Mouse (Mus musculus) midbrain, embryonic 10.5 days (tissue): ENCODE results near the gene Hoxb4. TPM values are rescaled to one million over a fixed set of nuclear protein-coding genes. Genes with fewer than 3 reads are reported as not detected.

ENCODE experiments used
- DNase-seq: peaks from one replicate; pipeline ENCODE4 v3.0.0-alpha.2; 2017; ENCODE audit warnings: low spot score
- H3K27ac ChIP-seq: fragments of 300-500 bp; sonication (generic); replicated peaks from 2 replicates; pipeline ENCODE4 v1.5.1; 2016; ENCODE audit warnings: mild to moderate bottlenecking
- H3K27me3 ChIP-seq: fragments of 300-500 bp; sonication (generic); 2 replicates; pipeline ENCODE4 v1.6.1; 2016; ENCODE audit warnings: low read depth, mild to moderate bottlenecking; ENCODE audit not compliant: poor library complexity, severe bottlenecking
- H3K36me3 ChIP-seq: fragments of 300-500 bp; sonication (generic); 2 replicates; pipeline ENCODE4 v1.6.1; 2016; ENCODE audit warnings: mild to moderate bottlenecking, moderate library complexity
- H3K4me1 ChIP-seq: fragments of 300-500 bp; sonication (generic); 2 replicates; pipeline ENCODE4 v1.6.1; 2016
- H3K4me3 ChIP-seq: fragments of 300-500 bp; sonication (generic); 2 replicates; pipeline ENCODE4 v1.5.1; 2016; ENCODE audit warnings: mild to moderate bottlenecking, moderate library complexity
- H3K9me3 ChIP-seq: fragments of 300-500 bp; sonication (generic); replicated peaks from 2 replicates; pipeline ENCODE4 v1.6.1; 2016; ENCODE audit warnings: mild to moderate bottlenecking
- WGBS: fragments of 180-500 bp; shearing (Covaris S2); methylation state at CpG from one replicate; pipeline ENCODE4 v1.1.7; 2016; 5-methylcytosine and 5-hydroxymethylcytosine counted together
- polyA plus RNA-seq: library from polyadenylated mRNA; unstranded; fragments of >200 nt; fragmentation: Nextera tagmentation; extraction: Ambion mirVana; gene quantifications from 2 replicates; pipeline ENCODE4 v1.2.1, GENCODE M21; 2016

Gene Hoxb4
- polyA plus RNA-seq, 1 experiment from 2014 or later, result not detected

DNA sequence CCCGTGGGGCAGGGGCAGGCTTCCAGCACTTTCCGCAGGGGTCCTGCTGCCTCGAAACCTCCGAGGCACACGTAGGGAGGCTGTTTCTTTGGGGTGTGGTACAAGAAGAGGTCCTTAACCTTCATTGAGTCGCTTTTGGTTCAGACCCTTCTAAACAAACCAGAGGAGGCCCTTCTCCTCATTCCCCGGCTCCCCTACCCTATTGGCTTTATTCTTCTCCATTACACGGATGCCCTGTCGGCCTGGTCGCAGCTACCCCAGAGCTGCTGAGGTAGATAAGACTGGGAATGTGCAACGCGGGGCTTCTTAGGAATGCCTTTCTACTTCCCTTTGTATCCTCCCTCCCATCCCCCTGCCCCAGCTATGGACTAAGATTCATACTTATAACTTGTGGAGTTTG is 8.6 kb downstream of the Hoxb4 start:
- Histone ChIP-seq H3K4me1 (no peaks in the 10 kb centered on the region), H3K36me3 (no peaks in the 10 kb centered on the region), H3K4me3 (no peak overlapping the region), H3K27ac (no peak overlapping the region), H3K27me3 (peaks cover 100% of the 10 kb centered on the region), H3K9me3 (no peaks in the 10 kb centered on the region)
- DNase-seq, result no peak
- WGBS, result 2% methylated on average over 12 of the region's 12 CpGs

DNA sequence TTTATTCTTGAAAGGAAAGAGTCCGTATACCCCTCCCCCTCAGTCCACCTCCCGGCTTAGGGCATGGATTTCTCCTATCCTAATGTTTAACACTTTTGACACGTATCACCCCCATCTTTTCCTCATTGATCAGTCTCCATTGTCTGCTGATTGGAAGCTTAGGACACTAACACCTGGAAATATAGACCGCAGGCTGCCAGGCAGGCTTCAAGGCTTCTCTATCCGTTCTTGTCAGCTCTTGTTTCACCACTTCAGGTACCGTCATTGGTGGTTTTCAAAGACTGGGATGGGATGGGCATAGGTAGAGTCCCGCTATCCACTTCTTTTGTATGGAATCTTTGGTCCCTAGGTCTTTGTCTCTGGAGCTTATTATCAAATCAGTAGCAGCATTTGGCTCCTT is 9.1 kb downstream of the Hoxb4 start:
- Histone ChIP-seq H3K27ac (no peak overlapping the region), H3K27me3 (peaks cover 100% of the 10 kb centered on the region), H3K4me1 (no peaks in the 10 kb centered on the region), H3K9me3 (no peaks in the 10 kb centered on the region), H3K4me3 (no peak overlapping the region), H3K36me3 (no peaks in the 10 kb centered on the region)
- 3% methylated on average over 7 of the region's 7 CpGs for WGBS
- DNase-seq, result no peak

DNA sequence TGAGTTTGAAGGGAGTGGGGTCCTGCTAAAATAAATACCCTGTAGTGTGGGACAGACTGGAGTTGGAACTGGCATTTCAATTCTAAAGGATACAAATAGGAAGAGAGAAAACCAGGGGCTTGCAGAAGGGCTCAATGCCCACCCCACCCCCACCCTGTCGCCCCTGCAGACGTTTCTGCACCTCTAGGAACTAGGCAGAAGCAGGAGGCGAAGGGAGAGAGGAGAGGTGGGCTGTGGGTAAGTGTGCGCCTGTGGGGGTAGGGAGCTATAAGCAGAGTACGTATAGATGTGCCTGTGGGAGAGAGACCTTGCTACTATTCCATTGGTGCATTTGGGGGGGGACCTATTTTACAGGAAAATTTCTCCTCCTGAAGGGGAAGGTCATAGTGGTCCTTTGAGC is 9.7 kb downstream of the Hoxb4 start:
- Histone ChIP-seq H3K9me3 (no peaks in the 10 kb centered on the region), H3K36me3 (no peaks in the 10 kb centered on the region), H3K4me3 (no peak overlapping the region), H3K27ac (no peak overlapping the region), H3K27me3 (peaks cover 100% of the 10 kb centered on the region), H3K4me1 (peaks cover 3% of the 10 kb centered on the region; the same call in 1 of the 2 replicates)
- 0% methylated on average over 5 of the region's 5 CpGs for WGBS
- no peak for DNase-seq

DNA sequence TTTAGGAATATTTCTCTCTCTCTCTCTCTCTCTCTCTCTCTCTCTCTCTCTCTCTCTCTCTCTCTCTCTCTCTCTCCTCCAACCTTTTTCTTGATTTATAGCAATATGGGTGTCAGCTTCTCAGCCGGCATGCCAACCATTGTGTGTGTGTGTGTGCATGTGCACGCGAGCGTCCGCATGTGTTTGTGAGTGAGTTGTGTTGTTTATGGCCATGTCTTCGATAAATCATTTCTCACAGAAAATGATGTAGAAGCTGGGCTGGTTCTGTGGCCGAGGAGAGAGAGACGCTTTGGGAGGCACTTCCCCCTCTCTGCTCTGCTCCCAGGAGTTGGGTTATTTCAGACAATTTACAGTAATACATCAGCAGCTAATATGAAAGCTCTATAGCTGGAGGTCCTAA is 10.5 kb downstream of the Hoxb4 start:
- no peaks in the 10 kb centered on the region for H3K36me3 ChIP-seq
- no peak for DNase-seq
- no peak overlapping the region for H3K27ac ChIP-seq
- H3K4me3 ChIP-seq, result no peak overlapping the region
- WGBS, result 10% methylated on average over 8 of the region's 8 CpGs
- no peaks in the 10 kb centered on the region for H3K9me3 ChIP-seq
- H3K27me3 ChIP-seq, result peaks cover 100% of the 10 kb centered on the region
- H3K4me1 ChIP-seq, result peaks cover 4% of the 10 kb centered on the region; the same call in 1 of the 2 replicates

DNA sequence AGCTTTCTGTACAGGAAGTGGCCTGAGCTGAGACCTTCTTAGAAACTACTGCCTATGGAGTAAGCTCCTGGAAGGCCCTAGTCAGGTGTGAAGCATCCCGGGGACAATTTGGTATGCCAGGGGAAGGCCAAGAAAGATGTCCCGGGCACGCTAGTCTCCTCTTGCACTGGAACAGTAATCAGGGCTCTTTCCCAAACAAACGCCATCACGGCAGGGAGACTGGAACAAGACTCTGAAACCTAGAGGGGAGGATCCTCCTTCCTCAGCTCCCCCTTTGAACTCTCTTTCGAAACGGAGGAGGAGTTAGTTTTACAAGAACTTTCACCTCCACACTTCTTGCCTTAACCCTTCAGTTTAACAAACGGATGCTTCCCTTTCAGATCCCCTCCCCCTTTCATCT is 14.0 kb downstream of the Hoxb4 start:
- no peaks in the 10 kb centered on the region for H3K9me3 ChIP-seq
- WGBS, result under 1% methylated on average over 8 of the region's 8 CpGs
- peaks cover 4% of the 10 kb centered on the region; the same call in 1 of the 2 replicates for H3K4me1 ChIP-seq
- H3K4me3 ChIP-seq, result no peak overlapping the region
- DNase-seq, result no peak
- peaks cover 100% of the 10 kb centered on the region for H3K27me3 ChIP-seq
- H3K27ac ChIP-seq, result no peak overlapping the region
- no peaks in the 10 kb centered on the region for H3K36me3 ChIP-seq

DNA sequence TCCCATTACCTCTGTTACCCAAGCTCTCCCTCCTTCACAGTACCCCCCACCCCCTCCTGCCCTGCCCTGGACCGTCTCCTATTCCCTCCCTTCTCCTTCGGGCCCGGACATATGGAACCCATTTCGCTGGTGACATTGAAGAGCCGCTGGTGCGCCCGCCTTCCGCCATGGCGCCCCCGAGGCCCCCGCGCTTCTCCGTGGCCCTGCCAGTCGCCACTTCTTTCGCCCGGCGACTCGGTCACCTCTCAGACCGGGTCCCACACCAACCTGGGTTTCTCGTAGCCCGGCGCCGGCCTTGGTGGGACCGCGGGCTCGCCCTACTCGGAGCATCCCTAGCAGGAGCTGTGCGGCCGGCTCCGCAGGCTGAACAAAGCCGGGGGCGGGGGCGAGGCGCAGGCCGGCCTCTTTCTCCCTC is 14.6 kb downstream of the Hoxb4 start:
- H3K4me3 ChIP-seq, result peak overlapping the region; percentile 16; the same call in 1 of the 2 replicates
- H3K9me3 ChIP-seq, result no peaks in the 10 kb centered on the region
- peaks cover 4% of the 10 kb centered on the region; the same call in 1 of the 2 replicates for H3K4me1 ChIP-seq
- H3K27ac ChIP-seq, result no peak overlapping the region
- under 1% methylated on average over 35 of the region's 35 CpGs for WGBS
- peaks cover 100% of the 10 kb centered on the region for H3K27me3 ChIP-seq
- no peak for DNase-seq
- H3K36me3 ChIP-seq, result no peaks in the 10 kb centered on the region

DNA sequence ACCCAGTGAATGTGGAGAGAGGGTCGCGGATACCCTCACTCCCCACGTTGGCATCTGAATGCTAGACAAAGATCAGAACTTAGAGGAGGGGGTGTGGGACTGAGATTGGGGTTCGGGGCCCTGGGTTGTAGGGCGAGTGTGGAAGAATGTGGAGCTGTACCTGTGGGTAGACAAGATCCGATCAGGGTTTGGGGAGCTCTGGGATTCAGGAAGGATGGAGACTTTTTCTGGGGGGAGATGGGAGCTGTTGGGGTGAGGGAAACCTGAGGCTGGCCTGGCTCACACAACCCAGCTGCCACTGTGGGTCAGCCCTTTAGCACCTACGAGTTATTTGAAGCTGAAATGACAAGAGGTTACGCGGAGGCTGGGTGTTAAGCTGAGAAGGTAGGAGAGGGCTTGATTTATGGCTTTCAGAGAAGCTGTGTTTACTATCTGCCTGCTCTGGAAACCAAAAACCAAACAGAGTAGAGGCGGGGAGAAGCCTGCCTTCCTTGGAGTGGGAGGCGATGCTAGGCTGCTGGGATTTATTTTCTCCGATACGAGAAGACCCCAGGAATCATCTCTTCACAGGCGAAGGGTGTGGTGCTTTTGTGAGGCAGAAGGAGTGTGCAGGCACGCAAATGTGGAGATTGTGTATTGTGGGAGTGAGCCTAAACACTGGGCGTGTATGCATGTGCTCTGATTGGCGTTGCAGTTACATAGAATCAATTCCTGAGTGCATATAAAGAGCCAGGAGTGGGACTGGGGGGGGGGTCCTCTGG is 15.4 kb downstream of the Hoxb4 start:
- Histone ChIP-seq H3K36me3 (no peaks in the 10 kb centered on the region), H3K4me1 (peaks cover 4% of the 10 kb centered on the region; the same call in 1 of the 2 replicates), H3K27ac (no peak overlapping the region), H3K4me3 (no peak overlapping the region), H3K9me3 (no peaks in the 10 kb centered on the region), H3K27me3 (peaks cover 100% of the 10 kb centered on the region)
- 1% methylated on average over 17 of the region's 17 CpGs for WGBS
- no peak for DNase-seq

DNA sequence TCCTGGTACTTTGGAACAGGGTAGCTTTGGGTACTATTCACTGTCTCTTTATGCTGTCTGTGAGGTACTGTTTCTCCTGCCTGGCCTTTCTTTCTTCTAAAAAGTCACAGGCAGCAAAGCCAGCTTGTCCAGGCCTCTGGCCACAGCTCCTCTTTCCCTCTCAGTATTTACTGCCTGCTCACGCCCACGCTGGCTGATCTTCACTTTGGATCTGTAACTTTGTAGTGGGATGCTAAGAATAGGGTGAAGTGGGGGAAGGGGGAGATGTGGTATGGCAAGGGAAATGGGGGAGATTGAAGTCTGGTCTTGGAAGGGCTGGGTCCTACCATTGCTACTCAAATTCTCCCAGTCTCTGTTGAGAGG is 15.9 kb downstream of the Hoxb4 start:
- peaks cover 100% of the 10 kb centered on the region for H3K27me3 ChIP-seq
- no peak overlapping the region for H3K4me3 ChIP-seq
- no peaks in the 10 kb centered on the region for H3K36me3 ChIP-seq
- no peaks in the 10 kb centered on the region for H3K9me3 ChIP-seq
- no peak for DNase-seq
- WGBS, result 2% methylated on average over 2 of the region's 2 CpGs
- H3K27ac ChIP-seq, result no peak overlapping the region
- H3K4me1 ChIP-seq, result peaks cover 4% of the 10 kb centered on the region; the same call in 1 of the 2 replicates

DNA sequence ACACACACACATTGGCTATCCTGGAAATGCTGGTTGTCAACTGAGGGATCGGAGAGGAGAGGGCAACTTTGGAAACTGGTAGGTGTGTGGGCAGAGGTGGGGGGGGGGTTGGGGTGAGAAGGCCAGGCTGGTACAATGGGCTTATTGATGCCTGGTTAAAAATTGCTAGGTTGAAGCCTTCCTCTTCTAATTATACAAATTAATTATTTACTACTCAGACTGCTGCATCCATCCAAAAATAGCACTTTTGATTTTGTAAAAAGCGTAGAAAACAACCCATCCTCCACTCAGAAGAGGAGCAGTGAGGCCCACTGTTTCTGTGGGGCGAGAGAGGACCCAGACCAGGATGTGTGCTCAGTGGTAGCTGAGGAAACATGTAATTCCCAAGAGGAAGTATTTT is 16.9 kb downstream of the Hoxb4 start:
- Histone ChIP-seq H3K4me3 (no peak overlapping the region), H3K9me3 (no peaks in the 10 kb centered on the region), H3K27ac (no peak overlapping the region), H3K4me1 (peaks cover 4% of the 10 kb centered on the region; the same call in 1 of the 2 replicates), H3K27me3 (peaks cover 100% of the 10 kb centered on the region), H3K36me3 (no peaks in the 10 kb centered on the region)
- 37% methylated on average over 3 of the region's 3 CpGs for WGBS
- DNase-seq, result no peak

DNA sequence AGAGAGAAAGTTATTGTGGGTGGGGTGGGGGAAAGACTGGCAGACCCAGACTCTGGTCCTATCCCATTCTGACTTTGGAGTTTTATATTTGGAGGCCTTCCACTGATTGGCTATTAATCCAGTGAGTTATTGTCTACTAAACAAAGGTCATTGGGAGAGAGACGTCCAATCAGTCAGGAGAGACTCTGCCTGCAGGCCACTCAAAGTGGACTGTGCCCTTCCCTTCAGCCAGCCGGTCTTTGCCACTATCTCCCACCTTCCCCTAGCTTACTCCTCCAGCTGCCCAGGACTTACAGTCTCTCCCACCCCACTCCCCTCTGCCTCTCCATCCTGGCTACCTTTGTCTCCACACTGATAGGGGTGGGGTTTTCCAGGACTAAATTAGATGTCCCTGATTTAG is 18.5 kb downstream of the Hoxb4 start:
- 7% methylated on average over 2 of the region's 2 CpGs for WGBS
- Histone ChIP-seq H3K27ac (no peak overlapping the region), H3K9me3 (no peaks in the 10 kb centered on the region), H3K27me3 (peaks cover 100% of the 10 kb centered on the region), H3K36me3 (no peaks in the 10 kb centered on the region), H3K4me3 (no peak overlapping the region), H3K4me1 (peaks cover 8% of the 10 kb centered on the region; the same call in 1 of the 2 replicates)
- no peak for DNase-seq

DNA sequence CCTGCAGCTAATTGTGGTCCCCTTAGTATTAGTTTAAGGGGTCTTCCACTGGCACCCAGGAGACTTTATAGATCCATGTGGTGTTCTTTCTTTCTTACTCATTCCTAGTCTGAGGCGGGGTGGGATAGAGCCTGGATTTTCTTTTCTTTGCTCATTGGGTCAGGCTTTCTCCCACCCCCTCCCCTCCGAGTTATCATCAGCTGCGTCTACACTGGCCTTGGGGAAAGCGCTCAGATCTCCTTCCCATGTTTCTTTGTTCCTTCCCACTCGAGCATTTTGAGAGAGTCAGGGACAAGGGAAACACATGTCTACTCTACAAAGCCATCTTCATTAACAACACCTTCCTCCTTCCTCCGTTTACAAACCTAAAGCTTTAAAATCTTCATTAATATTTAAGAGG is 19.0 kb downstream of the Hoxb4 start:
- Histone ChIP-seq H3K4me3 (no peak overlapping the region), H3K4me1 (peaks cover 12% of the 10 kb centered on the region; the same call in 1 of the 2 replicates), H3K36me3 (no peaks in the 10 kb centered on the region), H3K27ac (no peak overlapping the region), H3K9me3 (no peaks in the 10 kb centered on the region), H3K27me3 (peaks cover 100% of the 10 kb centered on the region)
- under 1% methylated on average over 6 of the region's 6 CpGs for WGBS
- DNase-seq, result no peak

DNA sequence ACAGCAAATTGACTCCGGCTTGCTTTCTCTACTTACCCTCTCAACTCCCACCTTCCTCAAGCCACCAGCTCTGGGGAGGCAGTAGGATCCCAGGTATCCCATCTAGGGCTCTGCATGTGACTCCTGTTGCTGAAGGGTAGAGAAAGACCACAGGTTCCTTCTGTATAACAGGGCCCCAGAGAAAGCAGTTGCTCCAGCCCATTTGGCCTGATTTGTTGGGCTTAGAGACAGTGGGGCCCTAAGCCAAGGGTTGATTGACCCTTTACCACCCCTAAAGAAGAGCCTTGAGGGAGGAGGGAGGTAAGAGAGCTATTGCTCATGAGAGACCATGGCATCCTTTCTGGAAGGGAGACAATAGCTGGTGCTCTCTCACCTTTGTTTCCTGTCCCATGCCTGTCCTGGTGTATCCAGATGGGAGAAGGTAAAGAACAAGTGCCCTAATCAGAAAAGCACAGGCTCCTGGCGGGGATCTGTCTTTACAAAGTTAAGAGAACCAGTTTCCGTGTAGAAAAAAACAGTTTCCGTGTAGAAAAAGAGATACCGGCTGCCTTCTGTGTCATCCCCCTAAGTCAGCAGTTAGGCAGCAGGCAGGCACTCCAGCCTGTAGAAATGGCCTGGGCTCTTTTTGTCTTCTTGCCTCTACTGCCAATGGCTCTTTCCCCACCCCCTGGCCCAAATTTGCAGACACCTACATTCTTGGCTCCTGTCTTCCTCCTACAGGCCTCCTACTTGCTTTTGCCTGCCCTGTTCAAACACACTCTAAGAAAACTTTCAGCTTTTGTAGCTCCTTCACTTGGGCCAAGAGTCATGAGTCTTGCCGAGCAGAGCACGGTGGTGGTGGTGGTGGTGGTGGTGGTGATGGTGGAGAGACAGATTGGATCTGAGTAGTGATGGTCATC is 21.1 kb downstream of the Hoxb4 start:
- no peak overlapping the region for H3K4me3 ChIP-seq
- no peaks in the 10 kb centered on the region for H3K9me3 ChIP-seq
- H3K4me1 ChIP-seq, result peaks cover 10% of the 10 kb centered on the region
- no peaks in the 10 kb centered on the region for H3K36me3 ChIP-seq
- H3K27me3 ChIP-seq, result peaks cover 100% of the 10 kb centered on the region
- DNase-seq, result no peak
- no peak overlapping the region for H3K27ac ChIP-seq
- WGBS, result 8% methylated on average over 7 of the region's 7 CpGs
